Mouse (Mus musculus): ENCODE data around the gene Ranbp1.
A peak's percentile ranks its signal among the peaks of the same experiment; 100 is the strongest.
"Not testable (repeated sequence)": the region's sequence is repeated elsewhere in the genome, so short reads cannot be mapped to it uniquely, and the experiment has no call there.

The Ranbp1 gene

GRCm38 (mm10) chr16:18203430-18204091 is 45.0 kb downstream of the Ranbp1 start:
- DNase-seq (ENCODE audit: low spot score in 2 of 2), result no peak

DNA sequence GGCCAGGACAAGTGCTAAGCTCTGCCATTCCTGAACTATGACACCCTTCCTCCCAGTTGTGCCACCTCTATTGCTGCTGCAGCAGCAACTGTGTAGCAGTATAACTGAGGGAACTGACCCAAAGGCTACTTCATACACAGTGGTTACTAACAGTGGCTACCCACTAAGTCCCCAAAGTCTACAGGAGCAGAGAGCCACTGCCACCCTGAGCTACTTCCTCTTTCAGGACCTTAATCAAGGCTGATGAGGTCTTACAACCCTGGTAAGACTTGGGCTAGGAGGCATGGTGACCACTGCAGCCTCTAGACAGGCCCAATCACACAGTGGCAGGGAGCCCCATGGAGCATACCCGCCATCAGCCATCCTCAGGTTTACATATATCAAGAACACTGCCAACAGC is 46.5 kb downstream of the Ranbp1 start:
- no peak for DNase-seq (ENCODE audit: low spot score in 2 of 2)

DNA sequence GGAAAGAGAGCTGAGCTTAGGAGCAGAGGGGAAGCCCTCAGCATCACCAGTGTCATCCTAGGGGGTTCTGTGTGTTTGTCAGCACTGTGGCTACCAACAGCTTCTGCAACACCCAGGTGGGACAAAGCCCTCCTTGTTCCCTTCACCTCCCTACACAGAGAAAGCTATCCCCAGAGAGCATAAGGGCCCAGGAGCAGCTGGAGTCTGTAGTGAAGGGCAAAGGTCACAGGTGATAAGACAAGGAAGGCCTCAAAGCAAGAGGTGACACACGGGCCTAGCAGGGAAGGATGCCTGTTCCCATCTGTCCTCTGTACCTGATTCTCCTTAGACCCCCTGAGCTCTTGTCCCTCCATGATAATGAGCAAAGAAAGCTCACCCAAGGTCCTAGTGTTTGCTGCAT is 46.9 kb downstream of the Ranbp1 start:
- no peak for DNase-seq (ENCODE audit: low spot score in 2 of 2)

GRCm38 (mm10) chr16:18200062-18200461 is 48.5 kb downstream of the Ranbp1 start:
- DNase-seq (ENCODE audit: low spot score in 2 of 2), result no peak

DNA sequence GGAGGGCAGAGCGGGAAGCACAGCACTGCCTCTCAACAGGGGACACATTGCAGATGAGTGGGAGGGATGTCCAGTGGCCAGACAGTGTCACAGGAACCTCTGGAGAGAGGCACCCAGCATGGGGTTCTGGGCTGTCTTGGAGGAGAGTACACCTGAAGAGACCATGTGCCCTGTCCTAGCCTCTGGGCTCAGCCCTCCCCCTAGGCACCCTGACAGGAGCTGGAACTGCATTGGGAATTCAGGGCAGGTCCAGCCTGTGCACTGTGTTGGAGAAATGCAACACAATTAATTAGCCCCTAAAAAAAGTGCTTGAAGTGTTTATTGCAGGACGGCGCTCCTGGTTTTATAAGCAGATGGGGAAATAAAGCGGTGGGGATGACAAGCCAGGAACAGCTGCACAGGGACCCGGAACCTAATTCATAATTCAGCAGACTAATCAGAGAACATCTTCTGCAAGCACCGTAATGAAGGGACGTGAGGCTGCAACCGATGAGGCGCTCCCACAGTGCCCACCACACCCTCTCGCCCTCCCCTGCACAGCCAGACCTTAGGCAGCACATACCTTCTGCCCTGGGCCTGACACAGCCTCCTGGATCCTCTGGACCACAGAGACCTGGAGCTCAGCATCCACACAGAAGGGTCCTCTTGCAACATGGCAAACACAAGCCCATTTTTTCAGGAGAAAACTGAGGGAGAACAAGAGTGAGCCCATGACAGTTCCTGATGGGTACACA is 50.0 kb downstream of the Ranbp1 start:
- no peak for DNase-seq (ENCODE audit: low spot score in 2 of 2)

- no peak for DNase-seq (ENCODE audit: low spot score in 2 of 2)
Measured at GRCm38 (mm10) chr16:18197881-18198280, 50.7 kb downstream of the Ranbp1 start.

DNA sequence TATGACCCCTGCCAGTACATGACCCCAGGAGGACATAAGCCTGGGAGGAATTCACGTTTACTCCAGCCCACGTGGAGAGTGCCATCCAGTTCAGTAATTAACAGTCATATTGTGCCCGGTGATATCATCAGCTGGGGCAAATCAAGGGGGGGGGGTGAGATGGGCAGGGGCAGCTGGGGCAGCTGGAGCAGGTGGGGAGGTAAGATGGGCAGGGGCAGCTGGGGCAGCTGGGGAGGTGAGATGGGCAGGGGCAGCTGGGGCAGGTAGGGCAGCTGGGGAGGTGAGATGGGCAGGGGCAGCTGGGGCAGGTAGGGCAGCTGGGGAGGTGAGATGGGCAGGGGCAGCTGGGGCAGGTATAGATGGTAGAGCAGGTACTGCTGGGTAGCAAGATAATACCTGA is 53.0 kb downstream of the Ranbp1 start:
- DNase-seq (ENCODE audit: low spot score in 2 of 2), result not testable (repeated sequence)

- peak; percentile 56 to 66 for DNase-seq (ENCODE audit: low spot score in 2 of 2)
Measured at GRCm38 (mm10) chr16:18195068-18195467, 53.5 kb downstream of the Ranbp1 start.

DNA sequence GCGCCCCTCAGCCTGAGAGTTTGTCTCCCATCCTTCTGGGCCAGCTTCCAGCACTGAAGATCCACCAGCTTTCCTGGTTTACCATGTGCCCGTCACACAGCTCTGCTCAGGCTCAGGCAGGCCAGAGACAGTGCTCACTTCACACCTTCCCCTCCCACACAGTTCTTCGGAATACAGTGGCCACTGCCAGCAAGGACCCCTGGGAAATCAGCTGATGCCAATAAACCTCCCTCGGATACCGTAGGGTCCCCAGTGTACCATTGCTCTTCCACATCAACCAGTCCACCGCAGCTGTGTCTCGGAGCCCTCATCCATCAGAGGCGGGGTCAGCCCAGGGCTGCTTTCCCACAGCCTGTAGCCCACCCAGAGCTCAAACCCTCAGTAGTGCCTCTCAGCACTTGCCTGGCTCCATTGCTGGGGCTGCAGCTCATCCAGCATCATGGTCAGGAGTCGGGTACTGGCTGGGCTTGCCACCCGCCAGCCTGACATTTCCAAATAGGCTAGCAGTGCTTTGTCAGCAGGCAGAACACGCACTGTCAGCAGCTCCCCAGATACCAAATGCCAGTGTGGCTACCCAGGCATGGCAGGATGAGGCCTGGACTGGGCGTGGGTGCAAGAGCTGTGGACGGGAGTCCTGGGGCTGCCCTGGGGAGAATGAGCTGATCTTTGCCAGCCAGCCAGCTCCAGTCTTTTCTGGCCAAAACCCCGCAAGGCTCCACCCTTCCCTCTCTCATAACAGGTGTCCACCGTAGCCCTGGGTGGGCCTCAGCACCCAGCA is 54.1 kb downstream of the Ranbp1 start:
- no peak for DNase-seq (ENCODE audit: low spot score in 2 of 2)

DNA sequence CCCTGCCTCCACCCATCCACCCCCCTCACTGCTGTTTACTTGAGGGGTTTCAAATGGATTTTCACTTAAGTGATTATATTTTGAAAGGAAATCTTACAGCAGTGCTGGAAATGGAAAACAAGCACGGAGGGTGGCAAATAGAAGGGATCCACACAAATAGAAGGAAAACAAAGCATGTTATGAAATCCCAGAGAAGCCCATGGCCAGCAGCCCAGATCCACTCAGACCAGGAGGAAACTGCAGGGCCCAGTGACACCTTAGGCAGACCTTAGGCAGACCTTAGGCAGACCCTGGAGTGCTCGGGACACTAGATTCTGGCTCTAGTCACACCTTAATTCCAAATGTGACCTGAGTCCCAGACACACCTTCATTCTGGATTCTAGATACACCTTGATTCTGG is 57.5 kb downstream of the Ranbp1 start:
- no peak for DNase-seq (ENCODE audit: low spot score in 2 of 2)
